Mouse (Mus musculus): ENCODE measurements at regions not wholly inside any gene's neighbourhood (a gene's known extent, or its start where the extent isn't known, plus 50 kb on each side); places are given as distances from the start of the nearest gene placed in this dataset.
"Not testable (repeated sequence)": the region's sequence is repeated elsewhere in the genome, so short reads cannot be mapped to it uniquely, and the experiment has no call there.

- Histone ChIP-seq H3K27ac (replicated peaks) (no peak overlapping the region), H3K4me2 (replicated peaks) (no peak overlapping the region), H3K27me3 (no peaks in the 10 kb centered on the region), H3K9me3 (no peaks in the 10 kb centered on the region), H3K36me3 (no peaks in the 10 kb centered on the region), H3K9ac (replicated peaks) (no peak overlapping the region), H3K4me3 (no peak overlapping the region), H3K4me1 (no peaks in the 10 kb centered on the region)
- 88% methylated on average over 7 of the region's 7 CpGs for WGBS
- no peak for ATAC-seq (replicated peaks)
Observed at GRCm38 (mm10) chr4:55634946-55635511, 102.8 kb upstream of the Klf4 start.

- H3K4me3 ChIP-seq = no peak overlapping the region
- 96% methylated on average over 1 of the region's 1 CpGs for WGBS
- no peaks in the 10 kb centered on the region for H3K36me3 ChIP-seq
Observed at GRCm38 (mm10) chr4:55631157-55631556, 98.9 kb upstream of the Klf4 start.

GRCm38 (mm10) chr4:55630215-55630614, 97.9 kb upstream of the Klf4 start:
- not testable (repeated sequence) for H3K36me3 ChIP-seq; H3K9me3 ChIP-seq; ATAC-seq (replicated peaks); H3K9ac ChIP-seq (replicated peaks); H3K4me3 ChIP-seq; H3K27ac ChIP-seq (replicated peaks); H3K27me3 ChIP-seq; H3K4me2 ChIP-seq (replicated peaks); H3K4me1 ChIP-seq
- WGBS = 83% methylated on average over 4 of the region's 4 CpGs

More at GRCm38 (mm10) chr4:55631157-55631556, 98.9 kb upstream of the Klf4 start:
- no peak for ATAC-seq (replicated peaks)
- no peak overlapping the region for H3K27ac ChIP-seq (replicated peaks)
- no peaks in the 10 kb centered on the region for H3K27me3 ChIP-seq
- no peak overlapping the region for H3K4me2 ChIP-seq (replicated peaks)
- no peak overlapping the region for H3K9ac ChIP-seq (replicated peaks)
- H3K9me3 ChIP-seq = no peaks in the 10 kb centered on the region
- H3K4me1 ChIP-seq = no peaks in the 10 kb centered on the region

- no peaks in the 10 kb centered on the region for H3K36me3 ChIP-seq
- no peaks in the 10 kb centered on the region for H3K4me1 ChIP-seq
- H3K4me3 ChIP-seq = no peak overlapping the region
- WGBS = 95% methylated on average over 9 of the region's 9 CpGs
- H3K9ac ChIP-seq (replicated peaks) = no peak overlapping the region
- no peak overlapping the region for H3K27ac ChIP-seq (replicated peaks)
- no peaks in the 10 kb centered on the region for H3K9me3 ChIP-seq
- no peak overlapping the region for H3K4me2 ChIP-seq (replicated peaks)
- no peak for ATAC-seq (replicated peaks)
- no peaks in the 10 kb centered on the region for H3K27me3 ChIP-seq
Observed at GRCm38 (mm10) chr4:55624779-55625178, 92.5 kb upstream of the Klf4 start.

GRCm38 (mm10) chr4:55623151-55623760, 91.0 kb upstream of the Klf4 start:
- 76% methylated on average over 4 of the region's 4 CpGs for WGBS
- H3K27me3 ChIP-seq = no peaks in the 10 kb centered on the region
- no peak overlapping the region for H3K4me2 ChIP-seq (replicated peaks)
- no peaks in the 10 kb centered on the region for H3K9me3 ChIP-seq
- no peak overlapping the region for H3K4me3 ChIP-seq
- H3K9ac ChIP-seq (replicated peaks) = no peak overlapping the region
- H3K36me3 ChIP-seq = no peaks in the 10 kb centered on the region
- no peaks in the 10 kb centered on the region for H3K4me1 ChIP-seq
- ATAC-seq (replicated peaks) = no peak
- H3K27ac ChIP-seq (replicated peaks) = no peak overlapping the region

- no peaks in the 10 kb centered on the region for H3K27me3 ChIP-seq
- 86% methylated on average over 4 of the region's 4 CpGs for WGBS
- H3K9me3 ChIP-seq = no peaks in the 10 kb centered on the region
- H3K36me3 ChIP-seq = no peaks in the 10 kb centered on the region
- H3K4me1 ChIP-seq = no peaks in the 10 kb centered on the region
- H3K27ac ChIP-seq (replicated peaks) = no peak overlapping the region
- no peak overlapping the region for H3K4me2 ChIP-seq (replicated peaks)
- no peak overlapping the region for H3K9ac ChIP-seq (replicated peaks)
- no peak overlapping the region for H3K4me3 ChIP-seq
- no peak for ATAC-seq (replicated peaks)
Observed at GRCm38 (mm10) chr4:55622651-55623050, 90.4 kb upstream of the Klf4 start.

GRCm38 (mm10) chr4:55619891-55620290, 87.6 kb upstream of the Klf4 start:
- H3K27me3 ChIP-seq = no peaks in the 10 kb centered on the region
- no peaks in the 10 kb centered on the region for H3K9me3 ChIP-seq
- H3K4me1 ChIP-seq = no peaks in the 10 kb centered on the region
- H3K4me3 ChIP-seq = no peak overlapping the region
- H3K4me2 ChIP-seq (replicated peaks) = no peak overlapping the region
- H3K9ac ChIP-seq (replicated peaks) = no peak overlapping the region
- no peak for ATAC-seq (replicated peaks)
- H3K27ac ChIP-seq (replicated peaks) = no peak overlapping the region
- H3K36me3 ChIP-seq = no peaks in the 10 kb centered on the region
- WGBS = 86% methylated on average over 3 of the region's 3 CpGs

GRCm38 (mm10) chr4:55615808-55616207, 83.5 kb upstream of the Klf4 start:
- Histone ChIP-seq H3K9me3 (no peaks in the 10 kb centered on the region), H3K4me1 (no peaks in the 10 kb centered on the region), H3K27me3 (no peaks in the 10 kb centered on the region), H3K4me2 (replicated peaks) (no peak overlapping the region), H3K36me3 (no peaks in the 10 kb centered on the region), H3K9ac (replicated peaks) (no peak overlapping the region), H3K27ac (replicated peaks) (no peak overlapping the region), H3K4me3 (no peak overlapping the region)
- no peak for ATAC-seq (replicated peaks)
- whole genome bisulfite sequencing = 59% methylated on average over 6 of the region's 6 CpGs

GRCm38 (mm10) chr4:55613523-55613922, 81.3 kb upstream of the Klf4 start:
- H3K9ac ChIP-seq (replicated peaks) = no peak overlapping the region
- H3K27me3 ChIP-seq = no peaks in the 10 kb centered on the region
- 97% methylated on average over 3 of the region's 3 CpGs for WGBS
- no peak for ATAC-seq (replicated peaks)
- H3K4me3 ChIP-seq = no peak overlapping the region
- H3K27ac ChIP-seq (replicated peaks) = no peak overlapping the region
- no peaks in the 10 kb centered on the region for H3K9me3 ChIP-seq
- H3K4me1 ChIP-seq = no peaks in the 10 kb centered on the region
- no peak overlapping the region for H3K4me2 ChIP-seq (replicated peaks)
- no peaks in the 10 kb centered on the region for H3K36me3 ChIP-seq

GRCm38 (mm10) chr4:55610998-55611397, 78.7 kb upstream of the Klf4 start:
- Histone ChIP-seq H3K27me3 (no peaks in the 10 kb centered on the region), H3K9me3 (no peaks in the 10 kb centered on the region), H3K4me1 (no peaks in the 10 kb centered on the region), H3K4me3 (no peak overlapping the region), H3K4me2 (replicated peaks) (no peak overlapping the region), H3K36me3 (no peaks in the 10 kb centered on the region), H3K27ac (replicated peaks) (no peak overlapping the region), H3K9ac (replicated peaks) (no peak overlapping the region)
- WGBS = 93% methylated on average over 4 of the region's 4 CpGs
- ATAC-seq (replicated peaks) = no peak

- Histone ChIP-seq H3K36me3 (no peaks in the 10 kb centered on the region), H3K27me3 (no peaks in the 10 kb centered on the region), H3K4me2 (replicated peaks) (no peak overlapping the region), H3K27ac (replicated peaks) (no peak overlapping the region), H3K4me3 (no peak overlapping the region), H3K9me3 (no peaks in the 10 kb centered on the region), H3K4me1 (peaks cover under 1% of the 10 kb centered on the region; the same call in 1 of the 2 replicates), H3K9ac (replicated peaks) (no peak overlapping the region)
- 93% methylated on average over 5 of the region's 5 CpGs for WGBS
- ATAC-seq (replicated peaks) = no peak
Observed at GRCm38 (mm10) chr4:55609214-55609613, 76.9 kb upstream of the Klf4 start.

- no peaks in the 10 kb centered on the region for H3K27me3 ChIP-seq
- 91% methylated on average over 9 of the region's 9 CpGs for WGBS
- peaks cover 5% of the 10 kb centered on the region for H3K4me1 ChIP-seq
- H3K4me2 ChIP-seq (replicated peaks) = no peak overlapping the region
- ATAC-seq (replicated peaks) = no peak
- no peaks in the 10 kb centered on the region for H3K9me3 ChIP-seq
- no peaks in the 10 kb centered on the region for H3K36me3 ChIP-seq
- H3K9ac ChIP-seq (replicated peaks) = no peak overlapping the region
- no peak overlapping the region for H3K4me3 ChIP-seq
- no peak overlapping the region for H3K27ac ChIP-seq (replicated peaks)
Observed at GRCm38 (mm10) chr4:55605541-55605940, 73.3 kb upstream of the Klf4 start.

GRCm38 (mm10) chr4:55604915-55605314, 72.6 kb upstream of the Klf4 start:
- Histone ChIP-seq H3K9me3 (no peaks in the 10 kb centered on the region), H3K27ac (replicated peaks) (no peak overlapping the region), H3K36me3 (no peaks in the 10 kb centered on the region), H3K9ac (replicated peaks) (no peak overlapping the region), H3K4me2 (replicated peaks) (no peak overlapping the region), H3K4me3 (no peak overlapping the region), H3K4me1 (peaks cover 5% of the 10 kb centered on the region), H3K27me3 (no peaks in the 10 kb centered on the region)
- no peak for ATAC-seq (replicated peaks)
- WGBS = 90% methylated on average over 11 of the region's 11 CpGs
